Mouse (Mus musculus) Muller cell, postnatal 12 days (primary cell): ENCODE measurements at regions not wholly inside any gene's neighbourhood (a gene's known extent, or its start where the extent isn't known, plus 50 kb on each side); places are given as distances from the start of the nearest gene placed in this dataset.

Experiments used
- DNase-seq: peaks from one replicate; pipeline ENCODE4 v3.0.0-alpha.2; 2015; ENCODE audit errors: inconsistent ontology term

- DNase-seq, result no peak
Measured at GRCm38 (mm10) chr8:115478406-115479060, 229.1 kb downstream of the Maf start.

- no peak for DNase-seq
Measured at GRCm38 (mm10) chr8:115476071-115476470, 231.5 kb downstream of the Maf start.

GRCm38 (mm10) chr8:115475156-115475555 is 232.4 kb downstream of the Maf start:
- no peak for DNase-seq

- DNase-seq, result no peak
Measured at GRCm38 (mm10) chr8:115473974-115474373, 233.6 kb downstream of the Maf start.

- DNase-seq, result peak; percentile 84
Measured at GRCm38 (mm10) chr8:115466553-115466952, 241.0 kb downstream of the Maf start.

- no peak for DNase-seq
Measured at GRCm38 (mm10) chr8:115466122-115466521, 241.5 kb downstream of the Maf start.

GRCm38 (mm10) chr8:115462657-115463056 is 244.9 kb downstream of the Maf start:
- DNase-seq, result no peak

- no peak for DNase-seq
Measured at GRCm38 (mm10) chr8:115458119-115458518, 249.5 kb downstream of the Maf start.

GRCm38 (mm10) chr8:115450789-115451188 is 256.8 kb downstream of the Maf start:
- no peak for DNase-seq

- peak; percentile 22 for DNase-seq
Measured at GRCm38 (mm10) chr8:115448367-115448766, 259.2 kb downstream of the Maf start.

GRCm38 (mm10) chr8:115444519-115444918 is 263.1 kb downstream of the Maf start:
- no peak for DNase-seq

- no peak for DNase-seq
Measured at GRCm38 (mm10) chr8:115441943-115442550, 265.5 kb downstream of the Maf start.

- no peak for DNase-seq
Measured at GRCm38 (mm10) chr8:115441323-115441722, 266.3 kb downstream of the Maf start.

- no peak for DNase-seq
Measured at GRCm38 (mm10) chr8:115440151-115440550, 267.4 kb downstream of the Maf start.

GRCm38 (mm10) chr8:115439512-115439911 is 268.1 kb downstream of the Maf start:
- DNase-seq, result no peak

GRCm38 (mm10) chr8:115437956-115438355 is 269.6 kb downstream of the Maf start:
- DNase-seq, result no peak

- no peak for DNase-seq
Measured at GRCm38 (mm10) chr8:115436356-115436721, 271.3 kb downstream of the Maf start.

GRCm38 (mm10) chr8:115435720-115436355 is 271.8 kb downstream of the Maf start:
- no peak for DNase-seq

GRCm38 (mm10) chr8:115432396-115433040 is 275.1 kb downstream of the Maf start:
- peak; percentile 92 for DNase-seq

GRCm38 (mm10) chr8:115430793-115431192 is 276.8 kb downstream of the Maf start:
- no peak for DNase-seq

GRCm38 (mm10) chr8:115429291-115429883 is 278.2 kb downstream of the Maf start:
- no peak for DNase-seq
